Mouse (Mus musculus) liver, postnatal 0 days (tissue): ENCODE data around the gene Katnal1.

Experiments
- CTCF ChIP-seq: sonication (generic); IDR thresholded peaks from 2 replicates; pipeline ENCODE4 v1.5.1; 2016; ENCODE audit warnings: antibody characterized with exemption, low read depth
- EP300 ChIP-seq: IDR thresholded peaks from 2 replicates; pipeline ENCODE4 v1.6.1; 2016; ENCODE audit warnings: antibody characterized with exemption, low read depth, mild to moderate bottlenecking

GRCm38 (mm10) chr5:148837069-148837468, 92.1 kb downstream of the Katnal1 start:
- TF ChIP-seq CTCF (no peak), EP300 (no peak)
